Mouse (Mus musculus) heart, postnatal 10 days (tissue): ENCODE results near the gene Praf2. TPM values are rescaled to one million over a fixed set of nuclear protein-coding genes. Genes with fewer than 3 reads are reported as not detected.
"Not testable (repeated sequence)": the region's sequence is repeated elsewhere in the genome, so short reads cannot be mapped to it uniquely, and the experiment has no call there.

ENCODE experiments used
- DNase-seq, 2 experiments: peaks; one replicate each; pipeline ENCODE4 v3.0.0; 2021
- intact Hi-C: fragments of 180-260 bp; cut with DNase I; formaldehyde crosslinking; loops from one replicate; pipeline ENCODE4 v1.15.1; 2025
- total RNA-seq, 2 experiments: library from RNA; stranded (reverse); gene quantifications; 2 replicates each; pipeline ENCODE4 v1.2.3; 2021

The Praf2 gene
- total RNA-seq, result 10 to 100 TPM in 1 of 2 experiments, 1 to 10 TPM in 1; 9.4 to 10.6 TPM

DNA sequence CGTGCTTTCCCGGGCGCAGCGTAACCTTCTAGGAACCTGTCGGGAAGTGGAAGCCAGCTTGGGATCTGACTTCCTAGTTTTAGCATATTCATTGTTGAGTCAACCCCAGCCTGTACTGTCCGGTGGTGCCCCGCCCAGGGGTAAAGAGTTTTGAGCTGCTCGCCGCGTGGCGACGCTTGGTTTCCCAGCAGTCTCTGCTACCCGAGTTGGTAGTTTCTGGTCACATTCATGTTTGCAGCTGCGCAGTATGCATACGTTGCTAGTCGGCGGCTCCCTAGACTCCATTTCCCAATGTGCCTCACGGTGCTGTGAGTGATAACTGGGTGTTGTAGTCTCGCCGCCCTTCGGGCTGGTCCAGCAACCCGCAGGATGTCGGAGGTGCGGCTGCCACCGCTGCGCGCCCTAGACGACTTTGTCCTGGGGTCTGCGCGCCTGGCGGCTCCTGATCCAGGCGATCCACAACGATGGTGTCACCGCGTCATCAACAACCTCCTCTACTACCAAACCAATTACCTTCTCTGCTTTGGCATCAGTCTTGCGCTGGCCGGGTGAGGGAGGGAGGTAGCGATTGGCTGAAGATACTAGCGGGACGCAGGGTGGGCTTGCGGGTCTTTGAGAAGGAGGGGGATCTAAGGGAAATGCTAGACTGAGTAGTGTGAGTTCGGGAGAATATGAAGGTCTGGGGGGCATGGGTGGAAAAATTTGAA lies at the start of gene Praf2:
Praf2 (plus strand) TSS at position 225 of the 707 bp plus-strand sequence.
- DNase-seq, result peak; percentile 80 to 81
- intact Hi-C loops, result no loop called here

DNA sequence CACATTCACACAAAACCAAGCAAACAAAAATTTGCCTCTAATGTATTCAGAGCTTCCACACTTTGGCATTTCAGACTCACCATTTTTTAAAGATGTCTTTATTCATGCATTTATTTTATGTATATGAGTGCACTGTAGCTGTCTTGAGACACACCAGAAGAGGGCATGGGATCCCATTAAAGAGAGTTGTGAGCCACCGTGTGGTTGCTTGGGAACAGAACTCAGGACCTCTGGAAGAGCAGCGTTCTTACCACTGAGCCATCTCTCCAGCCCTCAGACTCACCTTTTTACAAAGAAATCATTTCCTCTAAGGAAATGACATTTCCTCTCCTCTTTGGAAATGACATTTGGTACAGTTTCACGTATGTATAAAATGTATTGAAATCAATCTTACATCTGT lies 49.3 kb upstream of the Praf2 start:
- no peak for DNase-seq
- intact Hi-C loops, result no loop called here

- intact Hi-C loops, result no loop called here
These were observed 48.7 kb upstream of the Praf2 start for GRCm38 (mm10) chrX:7679405-7680056.

GRCm38 (mm10) chrX:7680057-7680412 lies 48.2 kb upstream of the Praf2 start:
- DNase-seq, result no peak
- intact Hi-C loops, result no loop called here

More at GRCm38 (mm10) chrX:7679405-7680056, 48.7 kb upstream of the Praf2 start:
- DNase-seq, result peak; percentile 92 to 93

GRCm38 (mm10) chrX:7680864-7681263 lies 47.4 kb upstream of the Praf2 start, which contains the start of gene Magix:
Magix (minus strand) TSS chrX:7681251.
- peak in 1 of 2 experiments; percentile 45 for DNase-seq
- intact Hi-C loops, result no loop called here

DNA sequence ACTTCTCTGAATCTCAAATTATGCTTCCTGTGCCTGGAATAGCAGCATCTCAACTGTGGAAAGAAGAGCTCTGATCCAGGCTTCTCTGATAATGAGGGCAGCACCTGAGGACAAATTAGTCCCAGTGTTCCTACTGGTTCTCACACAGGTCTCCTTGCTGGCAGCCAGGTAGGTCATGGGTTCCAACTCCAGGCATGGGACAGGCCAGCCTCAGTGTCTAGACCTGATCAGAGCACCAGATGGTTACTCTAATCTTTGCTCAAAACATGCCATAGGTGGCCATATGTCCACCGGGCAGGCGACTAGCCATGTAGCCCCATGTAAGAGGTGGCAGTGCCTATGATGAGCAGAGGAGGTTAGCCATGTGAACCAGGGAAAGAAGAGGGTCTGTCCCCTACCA lies 39.9 kb upstream of the Praf2 start:
- no peak for DNase-seq
- intact Hi-C loops, result no loop called here

DNA sequence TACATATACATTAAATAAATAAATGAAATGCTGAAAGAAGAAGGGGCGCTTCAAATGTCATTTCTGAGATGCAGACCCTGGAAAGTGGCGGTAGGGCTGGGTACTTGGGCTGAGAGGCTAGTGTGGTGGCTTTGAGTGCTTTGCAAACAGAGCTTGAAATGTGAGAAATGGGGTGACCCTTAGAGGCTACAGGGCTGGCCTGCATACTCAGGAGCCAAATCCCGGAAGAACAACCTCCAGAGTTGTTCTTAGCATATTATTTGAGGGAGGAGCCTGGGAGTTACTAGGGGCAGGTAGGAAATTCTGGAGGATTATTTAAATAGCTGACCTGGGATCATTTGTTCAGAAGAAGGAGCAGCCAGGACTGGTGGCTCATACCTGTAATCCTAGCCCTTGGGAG lies 37.8 kb upstream of the Praf2 start:
- intact Hi-C loops, result loop anchor here (5.0 to 10.0 kb wide), 4 partner anchors 43 to 268 kb away; partner anchors contain the start of genes Foxp3 and Ppp1r3f
- DNase-seq, result no peak

DNA sequence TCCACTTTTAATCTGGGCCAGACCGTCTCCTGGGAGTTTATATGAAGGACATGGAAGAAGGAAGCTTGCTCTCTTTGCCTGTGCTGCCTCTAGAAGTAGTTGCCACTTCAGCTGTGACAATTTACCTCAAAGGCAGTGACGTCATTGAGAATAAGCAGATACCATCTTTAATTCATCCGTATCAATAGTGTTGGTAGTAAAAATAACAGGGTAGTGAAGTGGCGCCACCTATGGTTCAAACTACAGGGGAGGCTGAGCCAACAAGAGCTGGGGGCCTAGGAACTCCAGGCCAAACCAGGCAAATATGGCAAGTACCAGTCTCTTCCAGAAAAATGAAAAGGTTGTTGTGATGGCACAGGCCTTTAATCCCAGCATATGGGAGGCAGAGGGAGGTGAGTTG lies 35.4 kb upstream of the Praf2 start:
- peak in 1 of 2 experiments; percentile 48 for DNase-seq

GRCm38 (mm10) chrX:7696520-7696919 lies 31.7 kb upstream of the Praf2 start:
- intact Hi-C loops, result loop anchor here (10.0 kb wide), 1 partner anchor 122 kb away; the partner anchor contains the start of genes Foxp3 and Ppp1r3f
- DNase-seq, result no peak

More for the DNA sequence above, 35.4 kb upstream of the Praf2 start:
- intact Hi-C loops, result loop anchor here (5.0 to 10.0 kb wide), 4 partner anchors 46 to 271 kb away; partner anchors contain the start of genes Foxp3 and Ppp1r3f

- peak; percentile 83 to 90 for DNase-seq
- intact Hi-C loops, result loop anchor here (10.0 kb wide), 1 partner anchor 122 kb away; the partner anchor contains the start of genes Foxp3 and Ppp1r3f
These were observed 31.3 kb upstream of the Praf2 start, which contains the start of gene Gpkow for GRCm38 (mm10) chrX:7696954-7697381. Gpkow (plus strand) TSS chrX:7697131.

- DNase-seq, intact Hi-C loops: not testable (repeated sequence)
These were observed 14.5 kb upstream of the Praf2 start for GRCm38 (mm10) chrX:7713764-7714134.

DNA sequence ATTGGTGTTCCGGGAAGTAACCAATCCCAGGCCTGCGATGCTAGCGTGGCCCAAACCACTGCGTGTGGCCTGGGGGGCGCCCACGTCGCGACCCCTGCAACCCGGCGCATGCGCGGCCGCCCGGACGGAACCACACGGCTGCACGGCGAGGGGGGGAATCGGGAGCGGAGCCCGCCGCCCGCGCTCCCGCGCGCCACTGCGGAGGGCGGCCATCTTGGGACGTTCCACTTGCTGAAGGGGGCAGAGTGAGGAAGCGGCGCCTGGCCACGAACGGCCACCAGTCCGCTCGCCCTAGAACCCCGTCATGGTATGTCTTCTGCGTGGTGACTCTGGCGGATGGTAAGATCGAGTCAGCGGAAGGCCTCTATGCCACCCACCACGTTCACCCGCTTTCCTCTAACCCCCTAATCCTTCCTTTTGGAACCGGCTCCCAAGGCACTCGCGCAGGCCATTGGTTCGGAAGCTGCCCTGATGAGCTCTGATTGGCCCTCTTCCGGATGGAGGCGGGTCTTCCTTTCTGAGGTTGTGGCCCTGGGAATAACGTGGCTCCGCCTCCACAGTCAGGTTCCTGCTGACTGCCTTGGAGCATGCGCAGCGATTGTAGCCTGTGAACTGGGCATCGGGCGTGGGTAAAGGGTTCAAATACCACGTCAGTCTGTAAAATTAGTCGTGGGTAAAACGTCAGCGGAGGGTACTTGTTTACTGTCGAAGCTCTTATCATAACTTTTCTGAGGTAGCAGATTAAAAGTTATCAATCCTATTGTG lies 13.9 kb upstream of the Praf2 start, which contains the start of gene Wdr45:
Wdr45 (plus strand) TSS at position 199 of the 765 bp plus-strand sequence.
- peak; percentile 94 to 95 for DNase-seq
- intact Hi-C loops, result not testable (repeated sequence)

GRCm38 (mm10) chrX:7716058-7716457 lies 12.2 kb upstream of the Praf2 start:
- DNase-seq, intact Hi-C loops: not testable (repeated sequence)

GRCm38 (mm10) chrX:7721514-7722281 lies 6.5 kb upstream of the Praf2 start, which contains the start of gene Gm45208:
Gm45208 (plus strand) TSS chrX:7722245.
- DNase-seq, result peak; percentile 76 to 82
- intact Hi-C loops, result no loop called here

GRCm38 (mm10) chrX:7722282-7722611 lies 6.0 kb upstream of the Praf2 start:
- no peak for DNase-seq
- intact Hi-C loops, result no loop called here

DNA sequence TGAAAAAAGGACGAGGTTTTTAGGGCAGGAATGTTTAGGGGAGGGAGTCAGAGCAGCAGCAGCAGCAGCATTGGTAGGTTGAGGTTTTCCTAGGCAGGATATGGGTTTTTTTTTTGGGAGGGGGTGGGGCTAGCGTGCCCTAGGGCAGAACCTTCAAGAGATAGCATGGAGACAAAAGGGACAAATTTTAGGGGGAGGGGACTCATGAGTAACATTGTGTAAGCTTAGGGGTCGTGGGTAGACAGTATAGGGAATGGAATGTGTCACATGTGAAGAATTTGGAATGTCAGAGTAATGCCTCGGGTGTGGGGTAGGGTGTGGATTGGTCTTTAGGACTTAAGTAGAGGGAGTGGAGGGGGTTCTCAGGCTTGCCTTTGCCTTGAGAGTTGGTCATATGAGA lies 5.5 kb upstream of the Praf2 start:
- no peak for DNase-seq
- intact Hi-C loops, result no loop called here

- DNase-seq, result no peak
- intact Hi-C loops, result no loop called here
These were observed 4.1 kb upstream of the Praf2 start for GRCm38 (mm10) chrX:7724135-7724534.

DNA sequence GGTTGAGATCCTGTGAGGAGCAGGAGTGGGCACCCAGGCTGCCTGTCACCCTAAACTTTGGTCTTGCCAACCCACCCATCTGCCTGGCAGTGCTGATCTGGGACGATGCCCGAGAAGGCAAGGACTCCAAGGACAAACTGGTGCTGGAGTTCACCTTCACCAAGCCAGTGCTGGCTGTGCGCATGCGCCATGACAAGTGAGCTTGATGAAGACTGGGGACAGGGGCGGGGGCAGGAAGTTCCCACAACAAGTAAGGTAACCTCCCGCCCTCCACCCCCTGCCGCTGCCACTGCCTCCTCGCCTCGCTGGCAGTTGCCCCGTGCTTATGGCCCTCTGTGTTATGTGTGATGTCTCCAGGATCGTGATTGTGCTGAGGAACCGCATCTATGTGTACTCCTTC lies 2.4 kb upstream of the Praf2 start:
- no peak for DNase-seq
- intact Hi-C loops, result no loop called here

GRCm38 (mm10) chrX:7727176-7727575 lies 1.1 kb upstream of the Praf2 start:
- DNase-seq, result no peak
- intact Hi-C loops, result no loop called here

DNA sequence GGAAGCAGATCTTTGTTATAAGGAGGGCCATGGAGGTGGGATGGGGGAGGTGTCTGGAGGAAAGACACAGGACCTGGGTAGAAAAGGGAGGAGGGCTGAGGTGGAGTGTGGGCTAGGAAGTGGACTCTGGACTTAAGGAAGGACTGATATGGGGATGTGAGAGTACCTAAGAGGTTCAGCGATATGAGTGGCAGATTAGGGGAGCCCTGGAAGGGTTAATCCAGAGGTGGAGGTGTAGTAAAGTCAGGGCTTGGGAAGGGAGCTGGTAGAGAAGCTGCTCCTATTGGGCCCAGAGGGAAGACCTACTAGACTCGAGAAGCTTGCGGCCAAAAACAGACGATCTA lies 655 bp downstream of the Praf2 start:
- intact Hi-C loops, result no loop called here
- DNase-seq, result no peak
